Mouse (Mus musculus) testis, adult 2 months (tissue): ENCODE measurements around the gene Zfp740. TPM values are rescaled to one million over a fixed set of nuclear protein-coding genes. Genes with fewer than 3 reads are reported as not detected.

ENCODE experiments used
- H3K27ac ChIP-seq: fragments of 200-500 bp; 2 replicates; pipeline ENCODE4 v1.5.1; 2012; ENCODE audit warnings: low read depth, low read length; ENCODE audit not compliant: control insufficient read depth, insufficient read depth
- H3K27me3 ChIP-seq: fragments of 200-500 bp; 2 replicates; pipeline ENCODE4 v1.6.1; 2012; ENCODE audit warnings: mild to moderate bottlenecking, low read length, moderate library complexity; ENCODE audit not compliant: control insufficient read depth, insufficient read depth
- H3K36me3 ChIP-seq: fragments of 200-500 bp; 2 replicates; pipeline ENCODE4 v1.6.1; 2012; ENCODE audit warnings: mild to moderate bottlenecking, low read length; ENCODE audit not compliant: control insufficient read depth, insufficient read depth
- H3K4me1 ChIP-seq: fragments of 200-500 bp; 2 replicates; pipeline ENCODE4 v1.6.1; 2012; ENCODE audit warnings: low read length; ENCODE audit not compliant: control insufficient read depth, insufficient read depth
- H3K4me3 ChIP-seq: fragments of 200-500 bp; 2 replicates; pipeline ENCODE4 v1.5.1; 2012; ENCODE audit warnings: low read depth, mild to moderate bottlenecking, low read length, moderate library complexity, mixed read lengths; ENCODE audit not compliant: control insufficient read depth
- CTCF ChIP-seq: fragments of 200-500 bp; IDR thresholded peaks from 2 replicates; pipeline ENCODE4 v1.5.1; 2012; ENCODE audit warnings: low read depth, mild to moderate bottlenecking, inconsistent platforms, low read length, moderate library complexity; ENCODE audit not compliant: control insufficient read depth, insufficient read depth, insufficient replicate concordance
- POLR2A ChIP-seq: fragments of 200-500 bp; IDR thresholded peaks from 2 replicates; pipeline ENCODE4 v1.6.1; 2012; ENCODE audit warnings: low read depth, mild to moderate bottlenecking, inconsistent platforms, low read length, moderate library complexity; ENCODE audit not compliant: control insufficient read depth
- polyA plus RNA-seq: library from polyadenylated mRNA; depleted of rRNA; stranded (reverse); fragments of >200 nt; gene quantifications from 2 replicates; pipeline ENCODE4 v1.2.3, GENCODE M21; 2012

The Zfp740 gene
- polyA plus RNA-seq, 1 experiment, result 11.3 TPM

- Histone ChIP-seq H3K4me1 (no peaks in the 10 kb centered on the region), H3K36me3 (no peaks in the 10 kb centered on the region), H3K27ac (no peak overlapping the region), H3K4me3 (no peak overlapping the region), H3K27me3 (no peaks in the 10 kb centered on the region)
- TF ChIP-seq CTCF, result no peak
- TF ChIP-seq POLR2A, result no peak
Observed at GRCm38 (mm10) chr15:102192820-102193386, 10.1 kb upstream of the Zfp740 start.

- Histone ChIP-seq H3K36me3 (no peaks in the 10 kb centered on the region), H3K4me3 (no peak overlapping the region), H3K4me1 (no peaks in the 10 kb centered on the region), H3K27me3 (no peaks in the 10 kb centered on the region), H3K27ac (no peak overlapping the region)
- TF ChIP-seq POLR2A (no peak), CTCF (no peak)
Observed at GRCm38 (mm10) chr15:102193652-102194051, 9.4 kb upstream of the Zfp740 start.

GRCm38 (mm10) chr15:102194439-102194838 lies 8.6 kb upstream of the Zfp740 start:
- Histone ChIP-seq H3K36me3 (no peaks in the 10 kb centered on the region), H3K4me3 (no peak overlapping the region), H3K27me3 (no peaks in the 10 kb centered on the region), H3K27ac (no peak overlapping the region), H3K4me1 (no peaks in the 10 kb centered on the region)
- TF ChIP-seq CTCF (no peak), POLR2A (no peak)

- TF ChIP-seq POLR2A (no peak), CTCF (no peak)
- H3K36me3 ChIP-seq, result no peaks in the 10 kb centered on the region
- H3K4me3 ChIP-seq, result no peak overlapping the region
- H3K27me3 ChIP-seq, result no peaks in the 10 kb centered on the region
- no peaks in the 10 kb centered on the region for H3K4me1 ChIP-seq
- no peak overlapping the region for H3K27ac ChIP-seq
Observed at GRCm38 (mm10) chr15:102195373-102195772, 7.7 kb upstream of the Zfp740 start.

- no peak overlapping the region for H3K4me3 ChIP-seq
- H3K27me3 ChIP-seq, result no peaks in the 10 kb centered on the region
- H3K36me3 ChIP-seq, result no peaks in the 10 kb centered on the region
- TF ChIP-seq CTCF, result no peak
- TF ChIP-seq POLR2A, result no peak
- peaks cover 4% of the 10 kb centered on the region; the same call in 1 of the 2 replicates for H3K4me1 ChIP-seq
- H3K27ac ChIP-seq, result no peak overlapping the region
Observed at GRCm38 (mm10) chr15:102198841-102199240, 4.2 kb upstream of the Zfp740 start.

- no peaks in the 10 kb centered on the region for H3K36me3 ChIP-seq
Observed at GRCm38 (mm10) chr15:102203835-102204381, 859 bp downstream of the Zfp740 start.

GRCm38 (mm10) chr15:102204674-102205505 lies 1.8 kb downstream of the Zfp740 start, which contains the start of gene Csad:
TSS of gene Csad (minus strand) at chr15:102204724.
- Histone ChIP-seq H3K27ac (peak within 1 kb of the TSS; percentile 89), H3K27me3 (no peaks in the 10 kb centered on the region), H3K4me1 (peaks cover 13% of the 10 kb centered on the region), H3K4me3 (peak within 1 kb of the TSS; percentile 94), H3K36me3 (no peaks in the 10 kb centered on the region)
- TF ChIP-seq CTCF, result no peak
- TF ChIP-seq POLR2A, result no peak

More at GRCm38 (mm10) chr15:102203835-102204381, 859 bp downstream of the Zfp740 start:
- Histone ChIP-seq H3K4me3 (peak overlapping the region; percentile 94), H3K27me3 (no peaks in the 10 kb centered on the region), H3K27ac (peak overlapping the region; percentile 89), H3K4me1 (peaks cover 13% of the 10 kb centered on the region)
- TF ChIP-seq CTCF, result no peak
- TF ChIP-seq POLR2A, result 0 out of 2 replicates have a peak, but pooled peaks have one; percentile 13
